Mouse (Mus musculus): ENCODE measurements around the gene Zfp383.
"Not testable (repeated sequence)": the region's sequence is repeated elsewhere in the genome, so short reads cannot be mapped to it uniquely, and the experiment has no call there.

Gene Zfp383

DNA sequence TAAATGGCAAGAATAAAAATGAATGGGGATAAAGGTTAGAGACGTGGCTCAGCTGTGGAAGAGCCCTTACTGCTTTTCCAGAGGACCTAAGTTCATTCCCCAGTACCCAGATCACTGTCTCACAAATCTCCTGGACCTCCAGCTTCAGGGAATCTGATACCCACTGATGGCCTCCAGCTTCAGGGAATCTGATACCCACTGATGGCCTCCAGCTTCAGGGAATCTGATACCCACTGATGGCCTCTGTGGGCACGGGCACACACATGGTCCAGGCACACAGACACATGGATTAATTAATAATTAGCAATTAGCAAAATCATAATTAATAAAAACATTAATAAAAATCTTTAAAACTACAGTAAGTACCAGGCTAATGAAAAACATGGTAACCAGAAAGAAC lies 14.8 kb downstream of the Zfp383 start:
- no peak for DNase-seq (ENCODE audit: extremely low read depth, insufficient read length, low spot score)

DNA sequence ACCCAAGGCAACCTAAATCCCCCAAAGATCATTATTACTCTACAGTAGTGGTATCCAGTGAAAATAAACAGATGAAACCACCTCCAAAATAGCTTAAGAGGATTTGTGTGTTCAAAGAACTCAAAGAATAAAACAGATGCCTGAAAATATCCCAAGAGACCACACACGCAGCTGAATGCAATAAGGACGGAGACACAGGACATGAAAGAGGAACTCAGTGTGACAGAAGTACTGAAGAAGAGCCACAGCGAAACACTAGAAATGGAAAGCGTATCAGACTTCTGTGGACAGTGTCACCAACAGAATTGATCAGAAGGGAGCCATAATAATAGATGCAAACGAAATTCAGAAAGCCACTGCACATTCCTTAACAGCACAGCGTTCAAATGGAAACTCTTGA lies 30.8 kb downstream of the Zfp383 start:
- DNase-seq (ENCODE audit: extremely low read depth, insufficient read length, low spot score), result no peak

GRCm38 (mm10) chr7:29941027-29941426 lies 33.0 kb downstream of the Zfp383 start:
- no peak for DNase-seq (ENCODE audit: extremely low read depth, insufficient read length, low spot score)

GRCm38 (mm10) chr7:29942740-29943139 lies 34.7 kb downstream of the Zfp383 start:
- no peak for DNase-seq (ENCODE audit: extremely low read depth, insufficient read length, low spot score)

- no peak for DNase-seq (ENCODE audit: extremely low read depth, insufficient read length, low spot score)
Measured at GRCm38 (mm10) chr7:29943720-29944119, 35.7 kb downstream of the Zfp383 start.

DNA sequence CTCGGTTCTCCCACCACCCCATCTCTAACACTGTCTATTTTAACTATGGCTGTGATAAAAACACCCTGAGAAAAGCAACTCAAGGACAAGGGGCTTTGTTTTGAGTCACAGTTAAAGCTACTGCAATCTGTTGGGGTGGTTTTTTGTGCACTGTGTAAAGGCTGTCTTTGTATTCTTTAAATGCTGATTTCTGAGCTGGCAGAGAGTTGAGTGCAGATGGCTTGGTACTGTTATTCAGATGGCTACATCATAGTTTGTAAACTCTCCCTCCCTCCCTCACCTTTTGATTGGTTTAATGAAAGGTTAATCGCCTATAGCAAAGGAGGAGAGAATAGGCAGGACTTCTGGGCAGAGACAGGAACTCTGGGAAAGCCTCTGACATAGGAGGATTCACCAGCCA lies 36.2 kb downstream of the Zfp383 start:
- no peak for DNase-seq (ENCODE audit: extremely low read depth, insufficient read length, low spot score)

GRCm38 (mm10) chr7:29953086-29953485 lies 45.1 kb downstream of the Zfp383 start:
- no peak for DNase-seq (ENCODE audit: extremely low read depth, insufficient read length, low spot score)

- DNase-seq (ENCODE audit: extremely low read depth, insufficient read length, low spot score), result peak; percentile 87
Measured at GRCm38 (mm10) chr7:29953513-29954401, 45.7 kb downstream of the Zfp383 start, which contains the start of gene Zfp74. Zfp74 (minus strand) TSS chr7:29954089.

DNA sequence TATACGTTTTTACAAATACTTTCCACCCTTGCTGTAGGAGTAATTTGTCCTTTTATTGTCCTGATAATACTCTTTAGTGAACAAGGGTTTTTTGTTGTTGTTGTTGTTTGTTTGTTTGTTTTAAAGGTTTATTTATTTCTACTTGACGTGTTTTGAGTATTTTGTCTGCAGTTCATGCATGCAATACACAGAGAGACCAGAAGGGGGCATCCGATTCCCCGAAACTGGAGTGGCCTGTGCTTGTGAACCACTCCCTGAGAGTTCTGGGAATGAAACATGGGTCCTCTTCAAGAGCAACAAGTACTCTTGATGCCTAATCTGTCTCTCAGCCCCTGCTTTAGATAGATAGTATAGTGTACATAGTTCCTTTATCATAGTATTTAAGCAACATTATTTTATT lies 46.7 kb downstream of the Zfp383 start:
- peak; percentile 17 for DNase-seq (ENCODE audit: extremely low read depth, insufficient read length, low spot score)

GRCm38 (mm10) chr7:29956257-29956656 lies 48.2 kb downstream of the Zfp383 start:
- no peak for DNase-seq (ENCODE audit: extremely low read depth, insufficient read length, low spot score)

GRCm38 (mm10) chr7:29958125-29958724 lies 50.2 kb downstream of the Zfp383 start:
- DNase-seq (ENCODE audit: extremely low read depth, insufficient read length, low spot score), result no peak

- DNase-seq (ENCODE audit: extremely low read depth, insufficient read length, low spot score), result no peak
Measured at GRCm38 (mm10) chr7:29959004-29959403, 51.0 kb downstream of the Zfp383 start.

DNA sequence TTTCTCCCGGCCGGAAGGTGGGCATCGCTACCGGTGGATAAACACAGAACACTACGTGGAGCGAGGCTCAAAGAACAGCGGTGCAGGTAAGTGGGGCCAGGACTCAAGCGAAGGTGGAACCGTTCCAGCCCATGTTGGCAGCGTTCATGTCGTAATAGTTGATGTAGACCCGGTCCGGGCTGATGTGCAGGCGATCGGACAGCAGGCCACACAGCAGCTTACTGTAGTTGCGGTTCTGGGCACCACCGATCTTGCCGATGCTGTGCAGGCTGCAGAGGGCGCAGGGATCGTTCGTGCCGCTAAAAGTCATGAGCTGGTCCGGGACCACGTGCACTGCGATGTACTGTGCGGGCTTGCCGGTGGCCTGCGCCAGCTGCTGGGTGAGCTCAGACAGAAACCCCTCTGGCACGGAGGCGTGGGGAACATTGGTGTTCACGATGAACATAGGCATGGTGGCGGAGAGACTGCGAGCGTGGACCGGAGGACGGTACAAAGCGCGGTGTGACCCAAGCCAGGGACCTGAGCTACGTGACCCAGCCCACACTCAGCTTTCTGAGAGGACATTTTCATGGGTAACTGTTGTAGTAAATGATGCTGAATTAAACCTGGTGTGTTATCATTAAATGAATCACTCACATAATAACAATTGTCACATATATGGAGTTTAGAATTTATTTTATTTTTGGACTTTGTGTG lies 57.2 kb downstream of the Zfp383 start:
- not testable (repeated sequence) for DNase-seq (ENCODE audit: extremely low read depth, insufficient read length, low spot score)
